Mouse (Mus musculus): ENCODE measurements around the gene Zhx3. TPM values are rescaled to one million over a fixed set of nuclear protein-coding genes. Genes with fewer than 3 reads are reported as not detected.

Zhx3 gene
- total RNA-seq, 1 experiment = 1.3 TPM

DNA sequence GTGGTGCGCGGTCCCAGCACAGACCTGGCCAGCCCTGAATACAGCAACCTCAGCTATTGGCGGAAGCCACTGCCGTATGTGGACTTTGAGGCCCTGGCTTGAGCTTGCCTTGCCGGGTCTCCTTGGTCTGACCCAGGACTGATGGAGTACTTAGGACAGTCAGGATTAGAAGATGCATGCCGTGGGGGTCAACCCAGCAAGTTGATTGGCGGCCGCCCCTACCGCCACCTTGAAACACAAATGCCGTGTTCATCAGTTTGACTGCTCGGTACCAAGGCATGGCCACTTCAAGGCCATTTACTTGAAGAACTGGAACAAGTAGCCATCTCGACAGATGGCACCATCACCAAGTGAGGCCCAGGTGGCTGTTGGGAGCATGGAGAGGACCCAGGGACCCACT is 32.5 kb upstream of the Zhx3 start:
- no peak for DNase-seq (ENCODE audit: low read depth, low spot score)
- Histone ChIP-seq H3K4me3 (ENCODE audit: insufficient read depth in 1 of 2, low read depth in 1 of 2, low read length in 2 of 2, poor library complexity in 1 of 2, severe bottlenecking in 1 of 2) (no peak overlapping the region), H3K36me3 (ENCODE audit: control insufficient read depth, insufficient read depth, low read length, poor library complexity, severe bottlenecking) (0 out of 2 replicates have a peak, but pooled peaks cover 2% of the 10 kb centered on the region), H3K27ac (ENCODE audit: insufficient read depth, low read depth, low read length, poor library complexity, severe bottlenecking) (no peak overlapping the region), H3K4me1 (ENCODE audit: control insufficient read depth in 2 of 2, insufficient read depth in 2 of 2, low read length in 2 of 2, poor library complexity in 1 of 2) (no peaks in the 10 kb centered on the region; a peak in 1 of 4 replicates), H3K9ac (ENCODE audit: insufficient read depth, low read depth, low read length, poor library complexity, severe bottlenecking) (no peak overlapping the region), H3K9me3 (ENCODE audit: control insufficient read depth, insufficient read depth, low read depth, low read length) (no peaks in the 10 kb centered on the region)
- in situ Hi-C loops (cut with MboI; ENCODE audit: low sequenced_read_pairs in 2 of 2, unreplicated experiment in 2 of 2) = no loop called here
- no peak for TF ChIP-seq ZNF384 (IDR thresholded peaks at IDR 0.05; ENCODE audit: low read depth, low read length)
- TF ChIP-seq MAFK (IDR thresholded peaks at IDR 0.05; ENCODE audit: insufficient read depth, low read depth, low read length) = no peak
- no peak for TF ChIP-seq HCFC1 (IDR thresholded peaks at IDR 0.05; ENCODE audit: borderline replicate concordance, insufficient read depth, low read length)
- TF ChIP-seq ZC3H11A (IDR thresholded peaks at IDR 0.05; ENCODE audit: borderline replicate concordance, low read depth, low read length) = no peak
- TF ChIP-seq CHD2 (IDR thresholded peaks at IDR 0.05; ENCODE audit: low read depth, low read length) = no peak

DNA sequence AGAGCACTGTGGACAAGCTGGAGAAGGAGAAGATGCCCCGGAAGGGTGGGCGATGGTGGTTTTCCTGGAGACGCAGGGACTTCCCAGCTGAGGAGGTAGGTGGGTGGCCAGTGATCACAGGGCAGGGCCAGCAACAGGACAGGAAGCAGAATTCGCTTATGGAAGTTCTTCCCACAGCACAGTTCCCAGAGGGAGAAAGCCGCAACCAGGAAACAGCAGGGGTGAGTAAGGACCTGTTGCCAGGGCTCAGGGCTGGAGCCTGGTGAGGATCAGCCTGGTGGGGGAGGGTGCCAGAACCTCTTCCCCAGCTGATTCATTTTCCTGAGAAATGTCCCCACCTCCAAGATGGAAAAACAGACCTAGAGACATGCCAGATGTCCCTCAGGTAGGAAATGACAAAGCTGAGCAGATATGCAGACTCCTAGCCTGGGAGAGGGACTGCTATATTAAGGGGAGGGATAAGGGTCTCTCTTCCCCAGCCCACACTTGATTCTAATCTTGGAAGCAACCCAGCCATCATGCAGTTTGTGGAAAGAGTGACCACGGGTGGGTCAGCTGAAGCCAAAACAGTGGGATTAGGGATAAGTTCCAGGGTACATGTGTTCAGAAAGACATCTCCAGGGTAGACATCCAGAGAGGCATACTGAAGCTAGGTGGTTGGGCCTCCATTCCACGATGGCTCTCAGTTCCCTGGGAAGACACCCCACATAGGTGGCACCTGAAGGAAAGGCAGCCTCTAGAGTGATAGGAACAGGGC is 29.0 kb upstream of the Zhx3 start:
- TF ChIP-seq CHD2 (IDR thresholded peaks at IDR 0.05; ENCODE audit: low read depth, low read length) = no peak
- H3K36me3 ChIP-seq (ENCODE audit: control insufficient read depth, insufficient read depth, low read length, poor library complexity, severe bottlenecking) = peaks cover 3% of the 10 kb centered on the region; the same call in 1 of the 2 replicates
- in situ Hi-C loops (cut with MboI; ENCODE audit: low sequenced_read_pairs in 2 of 2, unreplicated experiment in 2 of 2) = no loop called here
- H3K27ac ChIP-seq (ENCODE audit: insufficient read depth, low read depth, low read length, poor library complexity, severe bottlenecking) = no peak overlapping the region
- H3K4me1 ChIP-seq (ENCODE audit: control insufficient read depth in 2 of 2, insufficient read depth in 2 of 2, low read length in 2 of 2, poor library complexity in 1 of 2) = no peaks in the 10 kb centered on the region
- H3K4me3 ChIP-seq (ENCODE audit: insufficient read depth in 1 of 2, low read depth in 1 of 2, low read length in 2 of 2, poor library complexity in 1 of 2, severe bottlenecking in 1 of 2) = no peak overlapping the region
- no peaks in the 10 kb centered on the region for H3K9me3 ChIP-seq (ENCODE audit: control insufficient read depth, insufficient read depth, low read depth, low read length)
- H3K9ac ChIP-seq (ENCODE audit: insufficient read depth, low read depth, low read length, poor library complexity, severe bottlenecking) = no peak overlapping the region
- no peak for DNase-seq (ENCODE audit: low read depth, low spot score)

DNA sequence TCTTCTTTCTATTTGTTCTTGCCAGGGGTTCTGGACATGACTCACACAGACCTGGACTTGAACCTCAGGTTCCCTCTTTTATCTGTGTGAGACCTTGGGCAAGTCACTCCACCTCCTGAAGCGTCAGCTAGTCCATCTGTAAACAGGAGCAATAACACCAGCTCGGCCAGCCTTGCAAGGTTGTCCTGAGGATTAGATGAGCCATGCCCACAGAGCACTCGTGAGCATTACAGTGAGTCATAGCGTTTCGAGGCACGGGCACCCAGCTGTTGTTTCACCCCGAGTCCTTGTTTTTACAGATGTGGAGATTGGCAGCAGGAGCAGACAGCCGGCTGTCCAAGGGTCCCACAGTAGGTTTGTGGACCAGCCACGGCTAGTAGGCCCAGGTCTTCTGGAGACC is 18.9 kb upstream of the Zhx3 start:
- Histone ChIP-seq H3K9me3 (ENCODE audit: control insufficient read depth, insufficient read depth, low read depth, low read length) (no peaks in the 10 kb centered on the region), H3K27ac (ENCODE audit: insufficient read depth, low read depth, low read length, poor library complexity, severe bottlenecking) (no peak overlapping the region), H3K36me3 (ENCODE audit: control insufficient read depth, insufficient read depth, low read length, poor library complexity, severe bottlenecking) (no peaks in the 10 kb centered on the region; the same call in 1 of the 2 replicates), H3K4me1 (ENCODE audit: control insufficient read depth in 2 of 2, insufficient read depth in 2 of 2, low read length in 2 of 2, poor library complexity in 1 of 2) (no peaks in the 10 kb centered on the region), H3K9ac (ENCODE audit: insufficient read depth, low read depth, low read length, poor library complexity, severe bottlenecking) (no peak overlapping the region), H3K4me3 (ENCODE audit: insufficient read depth in 1 of 2, low read depth in 1 of 2, low read length in 2 of 2, poor library complexity in 1 of 2, severe bottlenecking in 1 of 2) (no peak overlapping the region)
- in situ Hi-C loops (cut with MboI; ENCODE audit: low sequenced_read_pairs in 2 of 2, unreplicated experiment in 2 of 2) = loop anchor here in 1 of 2 experiments (25.0 kb wide), 1 partner anchor 479 kb away; no protein-coding TSS in a partner anchor
- DNase-seq (ENCODE audit: low read depth, low spot score) = no peak
- TF ChIP-seq MAFK (IDR thresholded peaks at IDR 0.05; ENCODE audit: insufficient read depth, low read depth, low read length) (no peak), ZNF384 (IDR thresholded peaks at IDR 0.05; ENCODE audit: low read depth, low read length) (no peak), ZC3H11A (IDR thresholded peaks at IDR 0.05; ENCODE audit: borderline replicate concordance, low read depth, low read length) (no peak), HCFC1 (IDR thresholded peaks at IDR 0.05; ENCODE audit: borderline replicate concordance, insufficient read depth, low read length) (no peak), CHD2 (IDR thresholded peaks at IDR 0.05; ENCODE audit: low read depth, low read length) (no peak)

DNA sequence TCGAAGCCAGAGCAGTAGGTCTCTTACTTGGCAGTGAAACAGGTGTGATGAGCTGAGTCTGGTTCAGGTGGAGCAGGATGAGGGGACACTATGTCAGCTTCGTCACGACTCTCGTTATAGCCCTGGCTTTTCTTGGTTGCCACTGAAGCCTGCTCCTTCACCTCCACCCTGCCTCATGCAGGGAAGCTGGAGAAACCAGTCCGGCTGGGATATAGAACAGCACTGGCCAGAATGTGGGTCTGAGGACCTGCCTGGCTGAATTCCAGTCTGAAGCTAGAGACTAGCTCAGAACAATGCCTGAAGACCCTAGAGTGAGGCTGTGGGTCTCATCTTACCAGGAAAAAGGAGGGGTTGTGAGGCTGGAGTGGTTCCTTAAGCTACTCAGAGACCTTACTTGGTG is 18.2 kb upstream of the Zhx3 start:
- H3K4me1 ChIP-seq (ENCODE audit: control insufficient read depth in 2 of 2, insufficient read depth in 2 of 2, low read length in 2 of 2, poor library complexity in 1 of 2) = no peaks in the 10 kb centered on the region
- no peak overlapping the region for H3K27ac ChIP-seq (ENCODE audit: insufficient read depth, low read depth, low read length, poor library complexity, severe bottlenecking)
- in situ Hi-C loops (cut with MboI; ENCODE audit: low sequenced_read_pairs in 2 of 2, unreplicated experiment in 2 of 2) = loop anchor here in 1 of 2 experiments (25.0 kb wide), 1 partner anchor 479 kb away; no protein-coding TSS in a partner anchor
- H3K36me3 ChIP-seq (ENCODE audit: control insufficient read depth, insufficient read depth, low read length, poor library complexity, severe bottlenecking) = no peaks in the 10 kb centered on the region
- TF ChIP-seq ZNF384 (IDR thresholded peaks at IDR 0.05; ENCODE audit: low read depth, low read length) (no peak), HCFC1 (IDR thresholded peaks at IDR 0.05; ENCODE audit: borderline replicate concordance, insufficient read depth, low read length) (no peak), ZC3H11A (IDR thresholded peaks at IDR 0.05; ENCODE audit: borderline replicate concordance, low read depth, low read length) (no peak), CHD2 (IDR thresholded peaks at IDR 0.05; ENCODE audit: low read depth, low read length) (no peak), MAFK (IDR thresholded peaks at IDR 0.05; ENCODE audit: insufficient read depth, low read depth, low read length) (no peak)
- no peak overlapping the region for H3K4me3 ChIP-seq (ENCODE audit: insufficient read depth in 1 of 2, low read depth in 1 of 2, low read length in 2 of 2, poor library complexity in 1 of 2, severe bottlenecking in 1 of 2)
- H3K9ac ChIP-seq (ENCODE audit: insufficient read depth, low read depth, low read length, poor library complexity, severe bottlenecking) = no peak overlapping the region
- DNase-seq (ENCODE audit: low read depth, low spot score) = no peak
- H3K9me3 ChIP-seq (ENCODE audit: control insufficient read depth, insufficient read depth, low read depth, low read length) = no peaks in the 10 kb centered on the region
